Mouse (Mus musculus) 3T3-L1 (cell line): ENCODE data around the gene Eepd1.
A peak's percentile ranks its signal among the peaks of the same experiment; 100 is the strongest.

Experiments used
- DNase-seq: peaks from one replicate; pipeline ENCODE4 v3.0.0-alpha.2; 2015; ENCODE audit warnings: low read depth, low spot score

Eepd1 gene

DNA sequence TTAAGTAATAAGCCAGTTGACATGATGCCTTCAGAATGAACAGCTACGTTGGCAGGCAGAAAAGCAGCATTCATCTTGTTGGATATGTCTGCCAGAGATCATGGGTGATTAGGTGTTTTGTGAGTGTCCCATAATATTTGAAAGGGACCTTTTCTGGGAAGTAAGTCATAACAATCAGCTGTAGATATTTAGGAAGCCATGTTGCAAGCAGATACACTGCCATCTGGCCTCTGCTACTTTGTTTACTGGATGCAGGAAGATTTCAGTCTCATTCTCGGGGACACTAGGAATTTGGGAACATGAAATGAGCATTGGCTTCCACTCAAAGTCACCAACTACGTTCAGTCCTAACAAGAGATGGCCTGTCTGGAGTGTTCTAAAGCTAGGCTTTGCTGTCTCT, 54.1 kb downstream of the Eepd1 start:
- DNase-seq: no peak

DNA sequence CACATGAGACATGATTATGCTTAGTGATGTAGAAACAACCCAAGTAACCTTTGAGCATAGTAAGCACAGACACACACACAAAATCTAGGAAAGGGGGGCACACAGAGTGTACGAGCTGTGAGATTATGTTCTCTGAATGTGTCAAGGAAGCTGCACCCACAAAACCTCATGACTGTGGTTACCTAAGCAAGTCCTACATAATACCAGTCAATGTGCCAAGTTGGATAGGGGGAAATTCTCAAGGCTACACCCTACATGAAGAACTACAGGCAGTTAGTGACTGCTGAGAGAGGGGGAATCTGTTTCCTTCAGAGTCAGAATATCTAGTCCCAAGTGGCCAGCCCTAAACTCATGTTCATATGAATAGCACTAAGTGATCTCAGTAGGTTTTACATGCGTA, 58.1 kb downstream of the Eepd1 start:
- no peak for DNase-seq

DNA sequence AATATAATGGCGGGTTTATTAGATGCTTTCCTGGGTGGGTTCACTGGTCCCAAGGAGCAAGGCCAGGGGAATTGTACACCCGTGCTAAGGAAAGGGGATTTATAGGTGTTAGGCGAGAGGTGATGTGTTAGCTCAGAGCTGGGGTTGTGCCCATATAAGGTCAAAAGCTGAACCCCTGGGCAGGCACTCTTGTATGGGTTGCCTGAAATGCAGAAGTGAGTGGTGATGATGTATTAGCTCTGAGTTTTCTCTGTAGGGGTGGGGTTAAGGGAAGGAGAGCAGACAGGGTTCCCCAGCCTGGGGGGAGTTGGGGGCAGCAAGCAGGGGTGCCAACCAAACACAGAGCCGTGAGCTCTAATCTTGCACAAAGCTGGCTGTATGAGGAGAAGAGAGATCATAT, 60.0 kb downstream of the Eepd1 start:
- DNase-seq: no peak

DNA sequence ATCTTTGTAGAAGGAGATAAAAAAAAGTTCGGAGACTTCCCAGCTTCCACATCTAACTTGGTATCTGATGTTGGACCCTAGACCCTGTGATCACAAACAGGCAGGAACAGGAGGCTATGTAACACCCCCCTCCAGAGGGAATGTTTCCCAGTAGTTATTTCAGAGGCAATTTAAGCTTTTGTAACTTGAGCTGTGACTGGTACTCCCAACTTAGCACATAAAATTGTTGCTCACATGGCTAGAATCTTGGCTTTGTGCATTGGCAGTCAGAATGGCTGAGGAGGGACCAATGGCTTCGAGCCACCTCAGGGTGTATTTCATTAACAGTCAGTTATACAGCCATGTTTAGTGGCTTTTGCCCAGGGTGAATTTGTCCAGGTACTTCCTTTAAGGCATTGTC, 63.9 kb downstream of the Eepd1 start:
- peak; percentile 18 for DNase-seq

DNA sequence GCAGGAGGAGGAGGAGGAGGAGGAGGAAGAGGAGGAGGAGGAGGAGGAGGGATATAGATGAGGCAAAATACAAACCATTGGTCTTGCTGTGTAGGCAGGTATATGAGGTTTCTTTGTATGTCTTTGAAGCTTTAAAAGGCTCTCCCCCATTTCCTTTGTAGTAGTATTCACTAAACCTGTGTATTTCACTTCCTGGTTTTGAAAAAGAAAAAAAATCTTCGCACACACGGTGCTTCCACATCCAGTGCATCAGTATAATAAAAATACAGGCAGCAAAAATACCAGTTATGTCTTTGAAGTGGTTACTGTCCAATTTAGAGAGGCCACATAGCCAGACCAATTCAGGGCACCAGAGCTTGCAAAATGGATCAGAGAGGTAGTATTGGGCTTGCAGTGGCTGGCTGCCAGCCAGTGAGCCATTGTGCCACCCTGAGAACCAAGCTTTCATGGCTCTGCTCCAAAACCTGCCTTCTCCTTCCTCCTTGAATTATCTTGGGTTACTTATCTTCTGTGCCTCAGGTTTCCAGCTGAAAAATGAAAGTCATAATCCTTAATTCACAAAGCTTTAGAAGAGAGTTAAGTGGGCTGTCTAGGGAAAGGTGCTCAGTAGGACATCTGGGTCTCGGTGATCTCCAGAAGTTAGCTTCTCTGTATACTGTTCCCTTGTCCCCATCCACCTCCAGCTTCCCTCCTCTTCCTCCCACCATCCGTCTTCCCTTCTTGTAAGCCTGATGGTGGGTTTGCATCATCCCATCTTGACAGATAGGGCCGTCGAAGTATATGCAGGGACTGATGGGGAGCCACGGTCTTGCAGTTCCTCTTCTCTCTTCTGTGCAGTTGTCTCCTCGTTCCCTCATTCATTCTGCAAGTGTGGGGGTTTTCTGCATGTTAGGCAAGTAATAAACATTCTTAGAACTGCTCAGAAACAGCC, 68.0 kb downstream of the Eepd1 start:
- DNase-seq: no peak

DNA sequence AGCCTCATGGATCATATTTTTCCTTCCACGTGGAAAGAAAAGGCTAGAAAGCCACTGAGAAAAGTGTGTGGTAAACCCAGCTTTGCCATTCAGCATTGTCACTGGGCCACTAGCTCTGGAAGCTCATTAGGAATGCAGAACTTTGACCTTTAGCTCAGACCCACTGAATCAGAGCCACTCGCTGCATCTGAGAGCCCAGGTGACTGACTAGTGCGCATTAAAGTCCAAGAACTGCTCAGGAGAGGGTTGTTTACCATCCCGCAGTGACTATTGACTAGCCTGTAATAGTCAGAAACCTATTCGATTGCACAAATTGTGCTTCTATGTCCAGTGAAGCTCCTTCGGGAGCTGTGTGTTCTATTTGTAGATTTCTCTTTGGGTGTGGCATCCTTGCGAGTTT, 68.8 kb downstream of the Eepd1 start:
- no peak for DNase-seq

DNA sequence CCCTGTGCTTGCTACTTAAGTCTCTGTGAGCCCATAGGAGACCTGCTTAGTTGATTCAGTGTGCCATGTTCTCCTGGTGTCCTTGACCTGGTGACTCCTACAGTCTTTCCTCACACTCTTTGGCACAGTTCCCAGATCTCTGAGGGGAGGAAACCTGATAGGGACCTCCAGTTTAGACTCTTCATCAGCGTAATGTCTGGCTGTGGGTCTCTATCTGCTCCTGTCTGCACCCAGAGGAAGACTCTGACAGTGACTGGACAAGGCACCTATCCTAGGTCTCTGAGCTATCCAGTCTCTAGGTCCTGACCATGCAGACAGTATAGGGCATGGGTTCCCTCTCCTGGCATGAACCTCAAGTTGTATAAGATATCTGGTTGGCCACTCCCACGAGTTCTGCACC, 71.2 kb downstream of the Eepd1 start:
- no peak for DNase-seq

DNA sequence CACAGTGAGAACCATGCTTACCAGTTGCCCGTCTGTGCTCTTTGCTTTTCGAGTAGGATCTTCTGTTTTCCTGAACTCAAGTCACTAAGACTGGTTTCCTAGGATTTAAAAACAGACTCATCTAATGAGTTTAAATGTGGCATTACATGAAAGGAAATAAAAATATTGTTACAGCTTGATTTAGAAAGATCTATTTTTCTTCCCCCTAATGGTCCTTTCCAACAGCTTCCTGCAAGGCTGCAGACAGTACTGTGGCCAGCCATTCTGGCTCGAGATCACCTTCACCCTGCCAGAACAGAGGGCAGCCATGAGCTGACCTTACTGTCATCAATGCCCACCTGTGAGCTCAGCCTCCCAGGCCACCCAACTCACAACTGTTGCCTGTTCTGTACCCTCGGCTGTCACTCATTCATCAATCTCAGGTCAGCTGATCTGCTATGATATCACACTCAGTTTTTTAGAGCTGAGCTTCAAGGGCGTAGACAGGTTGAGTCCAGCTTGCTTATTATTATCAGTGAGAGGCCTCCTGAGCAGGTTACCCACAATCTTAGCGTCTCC, 73.0 kb downstream of the Eepd1 start:
- no peak for DNase-seq

DNA sequence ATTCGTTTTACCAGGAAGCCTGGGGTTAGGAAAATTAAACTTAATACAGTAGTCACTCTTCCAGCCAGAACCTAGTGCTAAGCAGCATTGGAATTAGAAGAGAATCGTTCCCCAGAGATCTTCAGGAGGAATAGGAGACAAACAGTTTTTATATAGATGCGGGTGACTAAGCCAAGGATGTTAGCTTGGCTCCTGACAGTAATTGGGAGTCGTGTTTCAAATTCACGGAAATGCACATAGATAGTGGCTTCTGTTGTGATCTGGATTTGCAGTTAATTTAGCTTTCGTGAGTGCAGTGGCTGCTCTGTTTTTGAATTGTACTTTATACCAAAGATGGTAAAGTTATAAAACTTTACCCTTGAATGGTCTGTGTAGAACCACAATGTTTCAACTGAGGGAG, 73.9 kb downstream of the Eepd1 start:
- peak; percentile 12 for DNase-seq

DNA sequence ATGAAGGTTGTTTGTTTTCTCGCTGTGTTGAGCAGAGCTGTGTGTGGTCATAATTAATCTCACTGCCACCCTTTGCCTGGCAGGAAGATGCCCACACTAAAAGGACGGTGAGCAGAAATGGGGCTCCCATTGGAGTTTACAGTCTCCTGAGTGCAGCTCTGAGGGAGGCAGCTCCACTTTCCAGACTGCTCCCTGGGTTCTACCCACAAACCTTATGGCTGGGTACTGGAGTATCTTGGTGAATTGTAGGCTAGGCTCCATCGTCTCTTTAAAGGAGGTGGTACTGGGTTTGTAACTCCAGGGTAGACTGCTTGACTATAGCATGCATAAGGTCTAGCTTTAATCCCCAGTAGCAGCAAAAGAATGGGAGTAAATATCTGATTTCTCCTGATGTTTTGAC, 74.7 kb downstream of the Eepd1 start:
- DNase-seq: no peak

DNA sequence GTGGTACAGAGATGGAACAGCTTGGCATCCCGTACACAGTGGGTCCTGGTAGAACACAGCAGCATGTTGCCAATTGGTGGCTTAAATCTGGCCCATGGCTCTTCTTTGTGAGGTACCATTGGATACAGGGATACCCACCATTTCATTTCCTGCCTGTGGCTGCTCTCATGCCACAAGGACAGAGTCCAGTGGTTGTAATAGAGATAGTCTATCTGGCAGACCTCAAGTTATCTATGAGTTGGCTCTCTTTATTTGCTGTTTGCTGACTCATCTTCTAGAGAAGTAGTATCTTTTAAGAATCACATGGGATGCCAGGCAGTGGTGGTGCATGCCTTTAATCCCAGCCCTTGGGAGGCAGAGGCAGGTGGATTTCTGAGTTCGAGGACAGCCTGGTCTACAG, 76.0 kb downstream of the Eepd1 start:
- no peak for DNase-seq

DNA sequence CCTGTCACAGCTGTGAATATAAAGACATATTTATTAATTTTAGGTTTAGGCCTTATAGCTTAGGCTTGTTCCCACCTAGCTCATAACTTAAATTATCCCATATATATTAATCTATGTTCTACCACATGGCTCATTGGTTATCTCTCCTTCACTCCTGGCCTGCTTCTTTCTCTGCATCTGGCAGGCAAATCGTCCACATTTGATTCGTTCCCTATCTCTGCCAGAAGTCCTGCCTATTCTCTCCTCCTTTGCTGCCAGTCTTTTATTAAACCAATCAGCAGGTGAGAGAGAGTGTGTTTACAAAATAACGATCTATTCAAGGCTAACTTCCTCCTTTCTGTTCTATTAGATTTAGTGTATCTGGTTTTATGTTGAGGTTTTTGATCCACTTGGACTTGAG, 77.5 kb downstream of the Eepd1 start:
- DNase-seq: no peak

DNA sequence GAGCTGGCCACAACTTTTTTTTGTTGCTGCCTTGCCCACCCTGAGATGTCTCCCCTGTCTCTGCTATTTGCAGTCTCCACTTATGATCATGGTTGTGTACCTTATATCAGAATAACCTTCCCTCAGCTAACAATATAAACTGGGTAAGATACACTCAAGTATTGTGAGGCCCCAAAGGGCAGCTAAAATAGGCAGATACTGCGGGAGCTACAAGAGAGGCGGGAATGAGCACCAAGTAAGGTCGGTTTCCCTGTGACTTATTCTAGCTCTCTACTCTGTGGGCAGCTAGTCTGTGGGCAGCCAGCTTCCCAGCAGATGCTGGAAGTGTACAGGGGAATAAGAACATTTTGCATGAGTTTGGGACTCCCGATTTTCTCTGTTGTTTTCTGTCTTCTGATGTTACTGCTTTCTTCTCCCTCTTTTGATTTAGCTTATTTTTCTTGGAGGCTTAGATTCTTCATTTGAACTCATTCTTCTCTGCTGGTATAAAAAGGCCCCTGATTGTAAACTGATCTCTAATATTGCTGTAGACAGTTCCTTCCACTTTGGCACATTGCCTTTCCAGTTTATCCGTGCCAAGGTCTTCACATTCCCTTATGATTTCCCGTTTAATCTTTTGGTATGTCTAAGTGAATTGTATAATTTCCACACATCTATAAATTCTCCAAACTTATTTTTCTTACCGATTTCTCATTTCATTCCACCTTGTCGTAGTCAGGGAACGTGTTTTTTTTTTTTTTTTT, 78.8 kb downstream of the Eepd1 start:
- peak; percentile 36 for DNase-seq

DNA sequence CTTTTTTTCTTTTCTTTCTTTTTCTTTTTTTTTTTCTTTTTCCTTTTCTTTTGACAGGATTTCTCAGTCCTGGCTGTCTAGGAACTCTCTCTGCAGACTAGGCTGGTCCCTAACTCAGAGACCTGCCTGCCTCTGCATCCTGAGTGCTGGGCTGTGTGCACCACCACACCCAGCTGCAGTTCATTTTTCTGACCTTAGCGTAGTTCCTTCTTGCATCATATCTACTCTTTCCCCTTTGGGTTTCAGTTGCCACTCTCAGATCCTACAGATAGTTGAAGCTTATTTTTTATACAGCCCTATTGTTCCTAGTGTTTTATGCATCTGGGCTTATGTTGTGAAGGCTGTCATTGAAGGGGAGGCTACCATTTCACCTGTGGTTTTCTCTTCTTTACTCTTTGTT, 79.8 kb downstream of the Eepd1 start:
- DNase-seq: no peak

DNA sequence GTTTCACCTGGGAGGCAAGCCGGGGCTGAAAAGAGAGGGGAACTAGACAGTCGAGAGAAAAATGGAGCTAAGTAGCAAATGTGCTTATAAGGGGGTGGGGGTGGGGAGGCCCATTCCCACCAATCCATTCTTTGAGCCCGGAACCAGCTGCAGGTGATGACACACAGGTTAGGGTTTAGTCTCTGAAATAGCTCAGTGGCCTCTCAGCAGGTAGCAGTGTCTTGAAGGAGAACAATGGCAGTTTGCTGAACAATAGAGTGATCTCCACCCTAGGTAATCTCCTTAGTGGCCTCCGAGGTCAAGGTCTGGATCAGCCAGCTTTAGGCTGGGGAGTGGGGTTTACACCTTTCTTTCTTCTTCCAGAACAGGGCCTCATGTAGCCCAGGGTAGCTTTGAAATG, 82.5 kb downstream of the Eepd1 start:
- DNase-seq: no peak

DNA sequence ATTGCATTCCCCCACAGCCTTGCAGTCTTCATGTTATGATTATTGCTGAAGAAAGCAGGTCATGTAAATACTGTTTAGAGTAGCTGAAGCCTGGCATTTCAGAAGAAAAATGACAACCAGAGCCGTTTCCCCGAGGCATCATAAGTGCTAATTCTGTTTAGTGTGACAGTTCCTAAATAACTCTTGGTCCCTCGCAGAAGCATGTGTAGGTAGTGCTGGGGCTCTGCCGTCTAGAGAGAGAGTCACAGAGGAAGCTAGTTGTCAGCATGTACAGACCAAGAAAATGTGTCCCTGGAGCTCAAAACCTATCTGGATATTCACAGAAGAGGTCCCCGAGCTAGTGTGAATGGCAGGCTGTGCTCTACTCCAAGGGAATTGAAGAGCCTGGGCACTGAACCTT, 85.7 kb downstream of the Eepd1 start:
- no peak for DNase-seq

DNA sequence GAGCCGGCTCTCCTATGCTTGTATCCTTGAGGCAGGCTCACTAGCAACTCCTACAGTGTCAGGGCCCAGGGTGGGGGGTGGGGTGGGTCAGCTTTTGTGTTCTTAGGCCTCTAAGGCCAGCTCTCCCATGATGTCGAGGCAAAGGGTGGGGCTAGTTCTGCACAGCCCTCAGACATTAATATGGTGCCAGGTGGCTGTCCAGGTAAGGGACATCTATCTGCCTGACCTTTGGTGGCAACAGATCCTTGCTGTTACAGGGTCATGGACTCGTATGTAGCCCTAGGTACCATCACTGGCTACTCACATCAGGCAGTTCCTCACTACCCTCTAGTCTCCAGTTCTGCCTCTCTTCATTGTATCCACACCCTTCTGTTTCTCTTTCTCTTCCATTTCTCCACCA, 87.4 kb downstream of the Eepd1 start:
- no peak for DNase-seq

DNA sequence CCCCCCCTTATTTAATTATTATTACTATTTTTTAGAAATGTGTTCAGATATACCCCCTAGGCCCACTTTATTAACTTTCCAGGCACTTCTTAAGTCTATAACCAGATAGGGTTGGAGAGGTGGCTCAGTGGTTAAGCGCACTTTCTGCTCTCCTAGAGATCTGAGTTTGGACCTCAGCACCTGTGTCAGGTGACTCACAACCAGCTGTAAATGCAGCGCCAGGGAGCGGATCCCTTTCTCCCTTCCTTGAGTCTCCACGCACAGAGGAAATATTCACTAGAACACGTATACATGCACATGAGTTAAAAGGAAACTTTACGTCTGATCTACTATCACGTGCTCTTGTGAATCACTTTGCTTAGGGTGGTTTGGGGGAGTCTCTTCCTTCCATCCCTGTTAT, 88.7 kb downstream of the Eepd1 start:
- DNase-seq: no peak

DNA sequence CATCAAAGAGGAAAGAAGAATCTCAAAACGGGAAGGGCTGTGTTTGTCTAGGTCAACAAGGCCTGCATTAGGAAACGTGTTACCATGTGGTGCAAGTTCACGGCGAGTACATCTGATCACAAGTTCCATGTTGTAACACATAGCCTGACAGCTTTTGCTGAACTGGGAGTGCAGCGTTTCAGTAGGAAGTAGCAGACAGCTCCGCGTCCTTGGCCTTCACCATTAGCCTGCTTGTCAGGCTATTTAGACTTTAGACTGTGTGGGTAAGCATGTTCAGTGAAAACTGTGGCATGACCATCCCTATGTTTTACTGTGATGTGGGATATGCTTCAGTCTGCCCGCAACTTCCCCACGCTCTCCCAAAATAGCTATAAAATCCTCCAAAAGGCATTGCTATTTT, 89.1 kb downstream of the Eepd1 start:
- DNase-seq: no peak

DNA sequence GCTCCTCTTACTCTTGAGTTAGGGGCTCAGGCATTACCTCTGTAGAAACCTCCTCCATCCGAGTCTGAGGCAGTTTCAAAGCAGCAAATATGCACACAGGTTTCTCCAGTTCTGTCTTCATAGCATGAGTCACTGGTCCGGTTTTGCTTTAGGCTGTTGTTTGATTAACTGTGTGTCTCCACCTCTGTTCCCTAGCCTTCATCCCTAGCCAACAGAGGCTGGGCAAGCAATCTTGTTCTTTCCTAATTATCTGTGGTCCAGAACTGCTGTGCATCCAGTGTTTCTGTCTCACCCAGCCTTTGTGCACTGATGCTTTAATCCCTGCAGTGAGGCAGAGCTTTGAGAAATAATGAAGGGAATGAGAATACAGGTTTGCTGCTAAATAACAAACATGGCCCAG, 90.0 kb downstream of the Eepd1 start:
- peak; percentile 57 for DNase-seq

DNA sequence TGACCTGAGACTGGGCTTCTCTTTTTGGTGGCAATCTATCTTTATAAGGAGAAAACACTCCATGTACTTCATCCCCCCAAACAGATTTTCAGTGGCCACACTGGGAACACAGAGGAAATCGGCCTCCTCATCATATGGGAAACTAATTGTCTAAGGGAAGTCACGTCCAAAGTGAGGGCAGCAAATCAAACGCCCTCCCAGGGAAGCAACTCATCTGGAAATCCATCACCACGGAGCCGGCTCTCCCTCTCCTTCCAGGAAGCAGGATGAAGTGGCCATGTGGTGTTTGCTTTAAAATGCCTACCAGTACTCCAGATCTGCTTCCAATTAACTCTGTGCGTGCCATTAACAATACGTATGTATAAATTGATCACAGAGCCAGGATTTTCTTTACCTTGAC, 92.4 kb downstream of the Eepd1 start:
- no peak for DNase-seq

DNA sequence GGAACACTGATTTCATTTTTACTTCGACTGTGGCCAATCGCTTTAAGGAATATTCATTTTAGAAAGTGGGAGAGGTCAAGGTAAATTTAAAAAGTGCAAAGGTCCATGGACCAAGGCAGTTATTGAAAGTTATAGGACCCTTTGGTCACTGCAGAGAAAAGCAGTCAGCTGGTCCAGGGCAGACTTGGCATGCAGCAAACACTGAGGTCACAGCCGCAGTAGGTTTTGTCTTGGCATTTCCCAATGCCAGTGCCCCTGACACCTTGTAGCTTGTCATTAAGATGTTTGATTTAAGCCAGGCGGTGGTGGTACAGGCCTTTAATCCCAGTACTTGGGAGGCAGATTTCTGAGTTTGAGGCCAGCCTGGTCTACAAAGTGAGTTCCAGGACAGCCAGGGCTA, 92.8 kb downstream of the Eepd1 start:
- no peak for DNase-seq
